Mouse (Mus musculus) intestine, postnatal 0 days (tissue): ENCODE measurements around the gene Rab31. TPM values are rescaled to one million over a fixed set of nuclear protein-coding genes. Genes with fewer than 3 reads are reported as not detected.

Source experiments
- ATAC-seq: fragments of 200-750 bp; cut with Nextera tagmentation; 2 replicates; pipeline ENCODE4 v1.8.0; 2017; ENCODE audit warnings: mild to moderate bottlenecking, moderate TSS enrichment, moderate library complexity
- H3K27ac ChIP-seq: fragments of 300-500 bp; sonication (generic); 2 replicates; pipeline ENCODE4 v1.5.1; 2014; ENCODE audit warnings: mild to moderate bottlenecking, low read depth, low read length, moderate library complexity
- H3K27me3 ChIP-seq: fragments of 300-500 bp; sonication (generic); replicated peaks from 2 replicates; pipeline ENCODE4 v1.6.1; 2014; ENCODE audit warnings: low read length, mixed read lengths; ENCODE audit not compliant: control insufficient read depth, insufficient read depth
- H3K36me3 ChIP-seq: fragments of 300-500 bp; sonication (generic); 2 replicates; pipeline ENCODE4 v1.6.1; 2014; ENCODE audit warnings: mild to moderate bottlenecking, moderate library complexity; ENCODE audit not compliant: control insufficient read depth, insufficient read depth
- H3K4me1 ChIP-seq: fragments of 300-500 bp; sonication (generic); replicated peaks from 2 replicates; pipeline ENCODE4 v1.6.1; 2014; ENCODE audit warnings: antibody characterized with exemption, low read length, mixed read lengths; ENCODE audit not compliant: control insufficient read depth, insufficient read depth
- H3K4me2 ChIP-seq: fragments of 300-500 bp; sonication (generic); replicated peaks from 2 replicates; pipeline ENCODE4 v1.6.1; 2014; ENCODE audit warnings: low read depth, mild to moderate bottlenecking, moderate library complexity
- H3K4me3 ChIP-seq: fragments of 300-500 bp; sonication (generic); 2 replicates; pipeline ENCODE4 v1.5.1; 2014; ENCODE audit warnings: low read depth, low read length
- H3K9ac ChIP-seq: fragments of 300-500 bp; sonication (generic); 2 replicates; pipeline ENCODE4 v1.6.1; 2014; ENCODE audit warnings: mild to moderate bottlenecking, low read depth, low read length
- H3K9me3 ChIP-seq: fragments of 300-500 bp; sonication (generic); 2 replicates; pipeline ENCODE4 v1.6.1; 2016; ENCODE audit warnings: mixed run types; ENCODE audit not compliant: control insufficient read depth
- CTCF ChIP-seq: sonication (generic); IDR thresholded peaks from 2 replicates; pipeline ENCODE4 v1.5.1; 2016; ENCODE audit warnings: low read depth, mild to moderate bottlenecking, control low read depth, antibody characterized with exemption, moderate library complexity
- WGBS: fragments of 180-500 bp; shearing (Covaris S2); extraction: QIAGEN DNeasy Blood & Tissue Kit; methylation state at CpG from one replicate; pipeline ENCODE4 v1.1.7; 2014; 5-methylcytosine and 5-hydroxymethylcytosine counted together
- polyA plus RNA-seq: library from polyadenylated mRNA; unstranded; fragments of >200 nt; fragmentation: Nextera tagmentation; extraction: Ambion mirVana; gene quantifications from 2 replicates; pipeline ENCODE4 v1.2.1, GENCODE M21; 2015

The Rab31 gene
- polyA plus RNA-seq, 1 experiment from 2014 or later: 30.5 TPM

DNA sequence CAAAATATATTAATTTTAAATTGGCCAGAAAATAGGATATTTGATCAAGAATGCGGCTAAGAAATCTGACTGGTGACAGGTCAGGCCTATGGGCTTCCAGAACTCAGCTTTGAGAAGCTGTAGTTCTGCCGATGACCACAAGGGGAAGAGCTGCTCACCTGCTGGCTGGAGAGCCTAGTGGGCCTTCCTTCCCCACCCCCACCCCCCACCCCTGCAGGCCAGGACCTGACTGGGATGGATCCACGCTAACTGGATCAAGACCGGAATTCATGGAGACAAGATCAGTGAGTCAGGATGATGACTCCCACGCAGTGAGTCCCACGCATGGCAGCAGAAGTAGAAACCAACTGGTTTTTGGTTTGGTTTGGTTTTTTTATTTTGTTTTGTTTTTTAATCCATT, 46.3 kb downstream of the Rab31 start:
- Histone ChIP-seq H3K4me2 (no peak overlapping the region), H3K27me3 (no peaks in the 10 kb centered on the region), H3K4me3 (no peak overlapping the region), H3K9ac (no peak overlapping the region), H3K36me3 (no peaks in the 10 kb centered on the region), H3K4me1 (0 out of 2 replicates have a peak, but pooled peaks cover 6% of the 10 kb centered on the region), H3K9me3 (no peaks in the 10 kb centered on the region), H3K27ac (no peak overlapping the region)
- ATAC-seq: no peak
- peak; percentile 60 for TF ChIP-seq CTCF
- WGBS: 86% methylated on average over 6 of the region's 6 CpGs

DNA sequence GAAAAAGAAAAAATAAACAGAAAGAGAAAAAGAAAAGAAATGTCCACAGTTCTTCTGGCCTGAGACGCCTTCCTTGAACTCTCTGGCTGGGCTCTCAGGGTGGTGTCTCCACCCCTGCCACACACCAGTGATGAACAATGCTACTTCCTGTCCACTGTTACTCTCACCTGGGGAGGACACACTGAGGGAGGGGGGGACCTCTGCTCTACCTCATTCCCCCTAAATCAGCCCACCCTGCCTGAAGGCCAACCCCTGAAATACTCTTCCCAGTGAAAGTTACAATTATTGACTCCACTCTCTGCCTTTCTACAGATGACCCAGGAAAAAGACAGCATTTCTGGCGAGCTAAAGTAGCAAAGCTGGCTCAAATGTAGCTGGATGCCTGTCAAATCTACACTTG, 46.7 kb downstream of the Rab31 start:
- Histone ChIP-seq H3K9me3 (no peaks in the 10 kb centered on the region), H3K36me3 (no peaks in the 10 kb centered on the region), H3K9ac (no peak overlapping the region), H3K27ac (no peak overlapping the region), H3K4me1 (0 out of 2 replicates have a peak, but pooled peaks cover 6% of the 10 kb centered on the region), H3K4me2 (no peak overlapping the region), H3K27me3 (no peaks in the 10 kb centered on the region), H3K4me3 (no peak overlapping the region)
- WGBS: 82% methylated on average over 2 of the region's 2 CpGs
- ATAC-seq: no peak
- TF ChIP-seq CTCF: no peak

DNA sequence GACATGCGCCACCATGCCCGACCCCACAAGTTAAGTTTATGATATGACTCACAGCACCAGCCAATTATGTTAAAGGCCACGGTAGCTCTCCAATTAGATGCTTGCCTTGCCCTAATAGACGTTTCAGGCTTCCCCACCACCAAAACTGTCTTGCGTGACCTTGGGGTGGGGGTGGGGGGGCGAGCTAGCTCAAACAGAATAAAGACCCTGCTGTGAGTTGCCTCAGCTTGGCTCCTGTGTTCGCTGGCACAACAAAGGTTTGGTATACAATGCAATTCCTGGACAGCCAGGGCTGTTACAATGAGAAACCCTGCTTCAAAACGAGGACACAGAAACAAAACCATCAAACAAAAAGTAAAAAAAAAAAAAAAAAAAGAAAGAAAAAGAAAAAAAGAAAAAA, 47.2 kb downstream of the Rab31 start:
- Histone ChIP-seq H3K4me1 (0 out of 2 replicates have a peak, but pooled peaks cover 6% of the 10 kb centered on the region), H3K36me3 (no peaks in the 10 kb centered on the region), H3K4me2 (no peak overlapping the region), H3K4me3 (no peak overlapping the region), H3K9me3 (no peaks in the 10 kb centered on the region), H3K27ac (no peak overlapping the region), H3K27me3 (no peaks in the 10 kb centered on the region), H3K9ac (no peak overlapping the region)
- WGBS: 81% methylated on average over 8 of the region's 8 CpGs
- ATAC-seq: no peak
- TF ChIP-seq CTCF: no peak

DNA sequence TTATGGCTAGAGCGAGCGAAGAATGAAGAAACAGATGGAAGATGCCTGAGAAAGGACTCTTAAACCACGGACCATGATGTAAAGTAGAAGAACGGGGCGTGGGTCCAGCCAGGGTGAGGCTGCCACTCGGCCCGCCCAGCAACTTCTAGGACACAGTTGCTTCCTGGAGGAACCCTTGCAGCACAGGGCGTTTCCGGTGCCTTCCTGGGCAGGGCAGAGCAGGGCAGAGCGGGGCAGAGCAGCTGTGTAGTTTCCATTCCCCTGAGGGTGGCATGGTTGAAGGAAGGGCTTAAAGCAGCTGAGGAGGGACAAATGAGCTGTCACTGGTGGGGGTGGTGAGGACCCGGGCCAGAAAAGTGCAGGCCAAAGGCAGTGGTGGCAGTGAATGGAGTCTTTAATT, 48.3 kb downstream of the Rab31 start:
- TF ChIP-seq CTCF: no peak
- Histone ChIP-seq H3K27me3 (no peaks in the 10 kb centered on the region), H3K4me1 (0 out of 2 replicates have a peak, but pooled peaks cover 6% of the 10 kb centered on the region), H3K4me3 (no peak overlapping the region), H3K36me3 (no peaks in the 10 kb centered on the region), H3K4me2 (peak overlapping the region; percentile 51), H3K27ac (peak overlapping the region; percentile 74), H3K9ac (no peak overlapping the region), H3K9me3 (no peaks in the 10 kb centered on the region)
- ATAC-seq: peak; percentile 93
- WGBS: 53% methylated on average over 11 of the region's 11 CpGs

DNA sequence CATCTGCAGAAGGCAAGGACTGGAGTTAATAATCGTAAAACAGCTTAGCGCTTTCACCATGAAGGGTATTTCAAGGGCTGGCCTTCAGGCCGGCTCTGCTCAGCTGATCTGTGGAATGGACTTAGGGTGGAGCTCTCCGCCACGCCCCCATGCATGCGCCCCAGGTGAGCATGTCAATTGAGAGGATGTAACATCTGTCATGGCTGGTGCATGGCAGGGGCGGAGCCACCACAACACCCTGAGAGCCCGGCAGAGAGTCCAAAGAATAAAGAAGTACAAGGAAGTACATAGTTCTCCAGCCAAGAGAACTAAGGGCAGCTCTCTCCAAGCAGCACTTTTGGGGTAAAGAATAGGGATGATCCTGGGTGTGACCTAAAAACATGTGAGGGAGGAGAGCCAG, 48.9 kb downstream of the Rab31 start:
- Histone ChIP-seq H3K4me1 (0 out of 2 replicates have a peak, but pooled peaks cover 6% of the 10 kb centered on the region), H3K9me3 (no peaks in the 10 kb centered on the region), H3K27me3 (no peaks in the 10 kb centered on the region), H3K4me3 (no peak overlapping the region), H3K9ac (no peak overlapping the region), H3K4me2 (peak overlapping the region; percentile 51), H3K36me3 (no peaks in the 10 kb centered on the region), H3K27ac (peak overlapping the region; percentile 74)
- TF ChIP-seq CTCF: no peak
- WGBS: 51% methylated on average over 8 of the region's 8 CpGs
- peak; percentile 89 for ATAC-seq

DNA sequence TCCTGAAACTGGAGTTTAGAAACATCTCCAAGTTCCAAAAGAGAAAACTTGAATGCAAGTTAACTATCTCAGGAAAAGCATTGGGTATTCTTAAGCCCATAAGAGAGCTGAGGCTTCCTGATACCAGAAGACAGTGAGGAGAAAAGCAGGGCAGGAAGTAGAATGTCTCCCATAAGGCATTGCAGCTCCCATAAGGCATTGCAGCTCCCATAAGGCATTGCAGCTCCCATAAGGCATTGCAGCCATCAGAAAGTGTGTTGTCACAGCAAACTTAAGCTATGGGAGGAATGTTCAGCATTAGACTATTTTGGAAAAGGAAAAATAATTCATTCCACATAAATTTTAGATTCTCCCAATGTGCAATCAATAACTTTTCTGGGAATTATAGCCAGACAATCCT, 51.2 kb downstream of the Rab31 start:
- Histone ChIP-seq H3K27ac (no peak overlapping the region), H3K4me2 (no peak overlapping the region), H3K4me1 (0 out of 2 replicates have a peak, but pooled peaks cover 6% of the 10 kb centered on the region), H3K27me3 (no peaks in the 10 kb centered on the region), H3K4me3 (no peak overlapping the region), H3K9ac (no peak overlapping the region), H3K9me3 (no peaks in the 10 kb centered on the region), H3K36me3 (no peaks in the 10 kb centered on the region; the same call in 1 of the 2 replicates)
- no peak for TF ChIP-seq CTCF
- ATAC-seq: no peak

DNA sequence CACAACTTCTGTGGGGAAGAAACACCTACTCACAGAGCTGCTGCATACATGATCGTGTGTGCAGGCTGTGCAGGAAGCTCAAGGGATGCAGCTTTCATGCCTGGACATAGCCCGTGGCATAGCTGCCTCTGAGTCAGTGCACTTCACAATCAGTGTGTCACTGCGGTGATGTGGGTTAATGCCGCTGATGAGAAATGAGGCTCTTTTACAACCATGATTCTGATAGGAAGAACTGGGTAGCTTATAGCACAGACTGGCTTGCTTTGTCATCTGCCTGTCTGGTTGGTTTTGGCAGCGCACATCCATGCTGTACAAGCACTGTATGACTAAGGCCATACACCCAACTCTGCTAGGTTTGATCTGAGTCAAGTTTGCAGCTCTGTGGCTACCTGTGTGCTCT, 52.7 kb downstream of the Rab31 start:
- Histone ChIP-seq H3K4me2 (no peak overlapping the region), H3K9ac (no peak overlapping the region), H3K4me1 (0 out of 2 replicates have a peak, but pooled peaks cover 6% of the 10 kb centered on the region), H3K4me3 (no peak overlapping the region), H3K9me3 (no peaks in the 10 kb centered on the region), H3K27me3 (no peaks in the 10 kb centered on the region), H3K36me3 (no peaks in the 10 kb centered on the region; the same call in 1 of the 2 replicates), H3K27ac (no peak overlapping the region)
- ATAC-seq: no peak
- 93% methylated on average over 5 of the region's 5 CpGs for WGBS
- no peak for TF ChIP-seq CTCF
